ENCODE assay signal across 20 mouse cellular contexts in genomic region chr8:79476012-79476411, GRCm38 (mm10).
"Had no signal": no experiment of that assay in that cellular context is flagged by ENCODE, and none has a peak within 500 bp of the region (broad histone marks: within the 10 kb centered on the region; RNA-seq: fewer than 3 reads in every experiment).

No protein-coding gene starts in this region.

- H3K4me1 ChIP-seq: limb, embryonic 12.5 days; liver, embryonic 13.5 days; lung, embryonic 15.5 days; megakaryocyte, embryonic 14.5 days; midbrain, embryonic 12.5 days; neural tube, embryonic 12.5 days had no signal

- ATAC-seq: liver, postnatal 0 days; midbrain, embryonic 16.5 days had no signal

- H3K9ac ChIP-seq: limb, embryonic 12.5 days; liver, embryonic 13.5 days; liver, postnatal 0 days; lung, embryonic 15.5 days; midbrain, embryonic 12.5 days; neural tube, embryonic 12.5 days had no signal

- H3K4me3 ChIP-seq: limb, embryonic 12.5 days; liver, embryonic 13.5 days; lung, embryonic 15.5 days; megakaryocyte, embryonic 14.5 days; midbrain, embryonic 12.5 days; neural tube, embryonic 12.5 days had no signal

- H3K9me3 ChIP-seq: limb, embryonic 12.5 days; liver, embryonic 13.5 days; lung, embryonic 15.5 days; midbrain, embryonic 12.5 days; neural tube, embryonic 12.5 days had no signal

- H3K27ac ChIP-seq: kidney, postnatal 0 days; limb, embryonic 12.5 days; liver, embryonic 13.5 days; lung, embryonic 15.5 days; macrophage; midbrain, embryonic 12.5 days; neural tube, embryonic 12.5 days had no signal

- H3K4me2 ChIP-seq: limb, embryonic 12.5 days; liver, embryonic 13.5 days; lung, embryonic 15.5 days; midbrain, embryonic 12.5 days; neural tube, embryonic 12.5 days had no signal

- H3K36me3 ChIP-seq: limb, embryonic 12.5 days; liver, embryonic 13.5 days; lung, embryonic 15.5 days; midbrain, embryonic 12.5 days; neural tube, embryonic 12.5 days had no signal

- DNase-seq: kidney, adult 2 months; kidney, postnatal 36 days; layer of hippocampus, adult 9-11 months; layer of hippocampus, postnatal 36 days; liver; liver, embryonic 13.5 days; liver, postnatal 0 days; lung, postnatal 14 days; right cerebral cortex, adult 18-20 months; right cerebral cortex, postnatal 25 days; thymus, adult 18-20 months; thymus, postnatal 14 days had no signal

- H3K27me3 ChIP-seq: limb, embryonic 12.5 days; liver, embryonic 13.5 days; lung, embryonic 15.5 days; midbrain, embryonic 12.5 days; neural tube, embryonic 12.5 days had no signal
